Comparison of ENCODE assay signal across 19 mouse cellular contexts in the genomic region with DNA sequence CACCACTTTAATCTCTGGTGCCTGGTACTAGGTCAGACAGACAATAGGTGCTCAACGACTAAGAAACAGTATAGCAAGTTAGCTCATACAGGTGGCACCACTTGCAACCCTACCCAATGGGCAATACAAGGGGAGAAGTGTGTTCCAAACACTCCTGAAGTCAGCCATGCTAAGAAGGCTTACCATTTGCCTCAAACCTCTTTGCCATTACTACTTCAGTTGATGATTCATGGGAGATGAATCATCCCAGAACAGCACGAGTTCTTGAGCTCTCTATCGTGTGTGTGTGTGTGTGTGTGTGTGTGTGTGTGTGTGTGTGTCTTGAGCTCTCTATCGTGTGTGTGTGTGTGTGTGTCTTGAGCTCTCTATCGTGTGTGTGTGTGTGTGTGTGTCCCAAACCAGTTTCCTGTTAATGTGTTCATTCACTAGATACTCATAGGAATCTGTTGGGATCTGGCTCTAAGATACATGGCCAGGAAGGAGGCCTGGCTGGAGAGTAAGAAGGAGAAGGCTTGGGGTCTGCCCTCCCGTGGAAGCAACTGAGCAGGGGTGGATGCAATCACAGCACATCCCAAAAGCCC.
"Had no signal": no experiment of that assay in that cellular context is flagged by ENCODE, and none has a peak within 500 bp of the region (broad histone marks: within the 10 kb centered on the region; RNA-seq: fewer than 3 reads in every experiment).

No protein-coding gene starts in this region.

- H3K36me3 ChIP-seq: limb, embryonic 12.5 days; limb, embryonic 15.5 days; lung, embryonic 15.5 days; midbrain, embryonic 10.5 days; midbrain, embryonic 13.5 days had no signal

- H3K4me1 ChIP-seq: limb, embryonic 15.5 days; lung, embryonic 15.5 days; megakaryocyte, embryonic 14.5 days; midbrain, embryonic 10.5 days; midbrain, embryonic 13.5 days had no signal

- H3K4me3 ChIP-seq: layer of hippocampus, adult 2 months; limb, embryonic 12.5 days; limb, embryonic 15.5 days; lung, embryonic 15.5 days; megakaryocyte, embryonic 14.5 days; midbrain, embryonic 10.5 days; midbrain, embryonic 13.5 days had no signal

- DNase-seq: kidney, adult 9 months; kidney, postnatal 14 days; kidney, postnatal 4 days; layer of hippocampus, adult 9-11 months; lung, adult 18-20 months; lung, postnatal 10 days; lung, postnatal 36 days; thymus, adult 2 months; thymus, postnatal 14 days; thymus, postnatal 4 days had no signal

- H3K27me3 ChIP-seq: limb, embryonic 12.5 days; limb, embryonic 15.5 days; lung, embryonic 15.5 days; megakaryocyte, embryonic 14.5 days; midbrain, embryonic 13.5 days had no signal

- H3K27ac ChIP-seq: layer of hippocampus, adult 2 months; limb, embryonic 12.5 days; limb, embryonic 15.5 days; liver, embryonic 14.5 days; lung, embryonic 15.5 days; midbrain, embryonic 10.5 days; midbrain, embryonic 13.5 days; stomach, postnatal 0 days had no signal

- H3K9me3 ChIP-seq: limb, embryonic 12.5 days; limb, embryonic 15.5 days; lung, embryonic 15.5 days; megakaryocyte, embryonic 14.5 days; midbrain, embryonic 10.5 days; midbrain, embryonic 13.5 days had no signal
